Mouse (Mus musculus): ENCODE measurements around the gene BC051142.

The BC051142 gene

DNA sequence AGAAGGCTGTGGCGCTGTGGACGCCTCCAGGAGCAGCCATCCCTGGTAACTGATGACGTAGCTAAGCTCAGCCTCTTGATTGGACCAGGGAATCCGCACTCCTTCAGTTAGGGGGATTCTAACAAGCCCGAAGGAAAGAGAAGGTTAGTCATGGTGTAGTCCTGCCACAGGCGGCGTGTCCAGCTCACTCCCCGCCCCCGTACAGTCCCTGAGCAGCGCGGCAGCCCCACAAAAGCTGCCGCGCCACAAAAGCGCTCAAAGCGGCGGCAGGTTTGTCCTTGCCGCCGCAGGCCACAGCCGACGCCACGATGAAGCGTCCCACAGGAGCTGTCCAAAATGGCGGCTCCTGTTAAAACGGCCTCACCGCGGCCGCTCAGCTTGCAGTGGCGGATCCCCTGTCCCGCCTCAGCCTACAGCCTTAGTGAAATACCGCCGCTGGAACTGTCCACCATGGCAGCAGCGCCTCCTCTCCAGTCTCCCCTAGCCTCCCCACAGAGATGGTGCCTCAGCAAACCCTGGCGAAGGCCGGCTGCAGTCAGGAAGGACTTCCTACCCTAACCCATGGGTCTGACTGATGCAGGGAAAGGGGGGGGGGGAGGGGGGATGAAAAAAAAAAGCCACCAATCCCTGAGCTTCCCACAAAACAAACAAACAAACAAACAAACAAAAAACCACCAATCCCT lies at the start of gene BC051142:
Gene BC051142 (plus strand): TSS at position 110 of the 683 bp plus-strand sequence.
- peak; percentile 86 for DNase-seq

GRCm38 (mm10) chr17:34349429-34349828 lies 49.2 kb upstream of the BC051142 start:
- DNase-seq, result peak; percentile 74

- DNase-seq, result no peak
Observed at GRCm38 (mm10) chr17:34354539-34354938, 44.1 kb upstream of the BC051142 start, which contains the start of gene Btnl2. Gene Btnl2, plus strand, starts transcription at chr17:34354822.

DNA sequence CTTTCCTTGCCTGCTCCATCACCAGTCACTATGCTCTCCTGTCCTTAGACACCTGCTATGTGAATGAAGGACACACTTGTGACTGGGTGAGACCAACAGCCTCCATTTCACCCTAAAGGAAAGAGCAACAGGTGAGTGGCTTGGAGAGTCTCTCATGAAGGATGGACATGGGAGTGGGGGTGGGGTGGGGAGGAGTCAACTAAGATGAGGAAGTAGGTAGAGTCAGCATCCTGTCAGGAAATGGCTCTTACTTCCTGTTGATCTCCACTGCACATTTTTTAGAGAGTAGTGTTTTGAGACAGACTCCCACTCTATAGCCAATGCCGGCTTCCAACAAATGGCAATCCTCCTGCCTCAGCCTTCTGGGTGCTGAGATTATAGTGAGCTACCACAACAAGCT lies 43.7 kb upstream of the BC051142 start:
- DNase-seq, result no peak

GRCm38 (mm10) chr17:34362954-34363546 lies 35.6 kb upstream of the BC051142 start:
- DNase-seq, result no peak

GRCm38 (mm10) chr17:34363676-34364310 lies 34.8 kb upstream of the BC051142 start:
- DNase-seq, result no peak

GRCm38 (mm10) chr17:34365031-34365430 lies 33.6 kb upstream of the BC051142 start:
- no peak for DNase-seq

DNA sequence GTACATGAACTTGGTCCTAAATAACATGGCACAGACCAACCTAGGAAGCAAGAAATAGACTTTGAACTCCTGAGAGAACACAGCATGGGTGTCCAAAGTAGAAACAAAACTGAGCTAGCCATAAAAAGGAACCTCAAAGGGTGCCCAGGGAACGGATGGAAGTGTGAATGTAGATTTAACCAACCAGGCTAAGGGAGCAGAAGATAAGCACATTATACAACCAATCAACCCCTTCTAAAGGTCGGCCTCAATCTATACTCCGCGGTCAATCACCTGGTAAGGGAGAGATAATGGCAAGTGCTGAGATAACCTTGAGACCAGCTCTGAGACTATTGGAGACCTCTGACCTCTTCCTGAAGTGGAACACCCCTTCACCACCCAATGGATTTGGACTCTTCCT lies 28.1 kb upstream of the BC051142 start:
- no peak for DNase-seq

DNA sequence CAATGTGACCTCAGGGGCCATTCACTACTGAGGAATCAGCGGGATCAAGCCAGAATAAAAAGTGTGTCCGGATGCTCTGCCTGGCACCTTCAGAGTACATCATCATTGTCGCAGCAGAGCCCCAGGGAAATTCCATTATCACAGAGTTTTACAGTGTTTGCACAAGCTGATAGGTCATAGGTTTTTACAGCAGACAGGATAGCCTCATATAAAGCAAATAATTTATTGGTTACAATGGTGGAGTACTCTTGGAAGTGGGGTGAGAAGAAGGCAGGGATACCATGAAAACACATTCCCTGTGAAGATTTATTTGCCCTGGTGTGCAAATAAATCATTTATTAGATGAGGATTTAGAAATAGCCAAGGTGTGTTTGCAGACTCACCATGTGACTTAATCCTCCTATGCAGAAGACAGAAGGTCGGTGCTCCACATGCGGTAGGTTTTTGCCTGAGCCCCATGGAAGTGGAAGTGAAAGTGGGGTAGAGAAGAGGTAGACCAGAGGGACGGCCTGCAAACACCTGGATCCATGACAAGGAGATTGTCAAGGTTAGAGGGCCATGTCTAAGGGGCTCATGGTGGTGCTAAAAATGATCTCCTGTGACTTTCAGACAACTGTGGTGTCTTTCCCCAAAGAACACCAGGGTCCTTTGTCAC lies 25.4 kb upstream of the BC051142 start:
- DNase-seq, result no peak

DNA sequence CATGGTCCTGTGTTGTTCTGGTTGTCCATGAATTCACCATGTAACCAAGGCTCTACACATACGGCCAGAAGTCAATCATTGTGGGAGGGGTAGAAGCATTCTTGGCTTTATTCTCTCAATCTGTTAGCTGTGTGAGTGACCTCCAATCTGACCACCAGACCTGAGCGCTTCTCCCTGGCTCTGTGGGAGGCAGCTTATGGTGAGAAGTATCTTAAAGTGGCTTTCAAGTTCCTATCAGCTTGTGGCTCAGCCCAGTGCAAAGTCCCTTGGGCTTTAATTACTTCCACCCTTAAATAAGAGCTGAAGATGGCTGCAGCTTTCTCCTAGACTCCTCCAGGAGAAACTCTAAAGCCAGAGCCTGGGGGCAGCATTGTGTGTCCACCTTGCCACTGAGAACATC lies 21.8 kb upstream of the BC051142 start, which contains the start of gene Btnl1:
Gene Btnl1 (plus strand): TSS at position 286 of the 400 bp plus-strand sequence.
- no peak for DNase-seq

DNA sequence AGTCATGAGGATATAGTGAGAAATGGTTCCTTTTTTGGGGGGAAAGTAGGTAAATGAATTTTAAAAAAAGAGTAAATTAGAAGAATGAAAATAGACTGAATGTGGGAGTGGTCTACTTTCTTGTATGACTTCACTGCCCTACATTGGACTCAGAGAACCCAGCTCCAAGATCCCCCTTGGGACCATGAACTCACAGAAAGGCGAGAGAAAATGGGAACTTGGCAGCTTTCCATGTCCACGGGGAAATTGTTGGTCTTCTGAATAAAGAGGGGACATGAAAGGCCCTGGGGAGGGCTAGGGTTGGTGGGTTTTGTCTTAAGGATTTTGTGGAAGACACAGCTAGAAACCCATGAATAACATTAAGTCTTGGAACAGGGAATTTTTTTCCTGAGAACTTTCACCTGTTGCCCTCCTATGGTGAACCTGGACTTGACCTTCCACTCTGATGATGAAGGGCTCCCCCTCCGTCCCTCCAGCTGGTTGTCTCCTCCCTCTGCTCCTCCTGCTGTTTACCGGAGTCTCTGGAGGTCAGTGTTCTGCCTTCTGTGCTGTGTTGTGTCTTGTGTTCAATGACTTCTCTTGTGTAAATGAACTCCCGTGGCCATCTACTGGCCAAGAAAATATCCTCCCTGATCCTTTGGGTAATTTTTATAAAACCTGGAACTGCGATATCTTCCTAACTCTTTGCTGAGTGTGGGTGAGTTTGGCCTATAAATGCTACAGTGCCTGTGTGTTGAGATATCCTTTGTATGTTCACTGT lies 21.0 kb upstream of the BC051142 start:
- no peak for DNase-seq

GRCm38 (mm10) chr17:34378716-34379115 lies 19.9 kb upstream of the BC051142 start:
- DNase-seq, result no peak

DNA sequence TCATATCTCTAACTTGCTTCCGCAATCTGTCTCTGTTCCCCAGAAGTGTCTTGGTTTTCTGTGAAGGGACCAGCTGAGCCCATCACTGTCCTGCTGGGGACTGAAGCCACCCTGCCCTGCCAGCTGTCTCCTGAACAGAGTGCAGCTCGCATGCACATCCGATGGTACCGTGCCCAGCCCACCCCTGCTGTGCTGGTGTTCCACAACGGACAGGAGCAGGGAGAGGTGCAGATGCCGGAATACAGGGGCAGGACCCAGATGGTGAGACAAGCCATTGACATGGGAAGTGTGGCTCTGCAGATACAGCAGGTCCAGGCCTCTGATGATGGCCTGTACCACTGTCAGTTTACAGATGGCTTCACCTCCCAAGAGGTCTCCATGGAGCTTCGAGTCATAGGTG lies 19.2 kb upstream of the BC051142 start:
- no peak for DNase-seq

DNA sequence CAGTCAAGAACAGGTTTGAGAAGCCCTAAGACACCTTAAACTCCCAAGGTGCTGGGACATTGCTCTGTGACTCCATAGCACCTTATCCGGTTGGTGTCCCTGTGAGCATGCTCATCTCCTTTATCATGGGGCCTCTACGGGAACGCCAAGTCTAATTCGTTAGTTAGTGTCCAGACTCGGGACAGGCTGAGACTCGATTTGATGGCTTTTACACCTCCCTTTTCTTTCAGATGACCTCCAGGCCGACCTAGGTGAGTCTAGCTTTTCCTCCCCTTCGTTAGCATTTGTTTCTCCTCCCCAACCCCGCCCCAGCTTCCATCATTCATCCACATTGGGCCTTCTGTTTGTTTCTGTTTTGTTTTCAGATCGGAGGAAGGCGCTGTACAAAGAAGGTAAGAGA lies 16.7 kb upstream of the BC051142 start:
- no peak for DNase-seq

DNA sequence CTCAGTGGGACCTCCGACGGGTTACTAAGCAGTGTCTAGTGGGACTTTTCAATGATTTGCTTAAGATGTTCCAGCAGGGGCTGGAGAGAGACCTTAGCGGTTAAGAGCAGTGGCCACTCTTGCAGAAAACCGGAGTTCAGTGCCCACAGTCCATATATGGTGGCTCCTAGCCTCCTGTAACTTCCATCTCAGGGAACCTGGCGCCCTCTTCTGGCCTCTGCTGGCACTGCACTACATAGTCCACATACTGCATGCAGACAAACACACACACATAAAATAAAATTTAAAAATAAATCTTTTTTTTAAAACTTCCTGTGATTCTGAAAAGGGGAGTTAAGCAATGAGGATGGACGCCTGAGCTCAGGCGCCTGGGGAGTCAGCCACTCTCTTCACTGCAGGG lies 15.4 kb upstream of the BC051142 start:
- no peak for DNase-seq

GRCm38 (mm10) chr17:34384699-34385098 lies 13.9 kb upstream of the BC051142 start:
- no peak for DNase-seq

- no peak for DNase-seq
Observed at GRCm38 (mm10) chr17:34386656-34387055, 12.0 kb upstream of the BC051142 start.

- DNase-seq, result peak; percentile 52
Observed at GRCm38 (mm10) chr17:34388513-34388912, 10.1 kb upstream of the BC051142 start.

GRCm38 (mm10) chr17:34391507-34391906 lies 7.1 kb upstream of the BC051142 start:
- DNase-seq, result no peak

GRCm38 (mm10) chr17:34392321-34392720 lies 6.3 kb upstream of the BC051142 start:
- peak; percentile 69 for DNase-seq

- DNase-seq, result no peak
Observed at GRCm38 (mm10) chr17:34397357-34397756, 1.3 kb upstream of the BC051142 start.

- peak; percentile 84 for DNase-seq
Observed at GRCm38 (mm10) chr17:34398058-34398710, 436 bp upstream of the BC051142 start.
